Comparison of ENCODE assay signal across 21 mouse cellular contexts in genomic region chr11:35086029-35086428, GRCm38 (mm10). TPM values are rescaled to one million over a fixed set of nuclear protein-coding genes. Genes with fewer than 3 reads are reported as not detected.
DNase-seq lines count a peak whose midpoint lies in the region; ATAC-seq and TF ChIP-seq lines count a peak whose summit lies in the region.
"Had no signal": no experiment of that assay in that cellular context is flagged by ENCODE, and none has a peak within 500 bp of the region (broad histone marks: within the 10 kb centered on the region; RNA-seq: fewer than 3 reads in every experiment).

No protein-coding gene starts in this region.

- no peaks in the 10 kb centered on the region for H3K36me3 ChIP-seq in heart, adult 2 months (ENCODE audit: control insufficient read depth, insufficient read depth, low read length)
- H3K36me3 ChIP-seq in lung, embryonic 14.5 days (ENCODE audit: insufficient read depth), result no peaks in the 10 kb centered on the region
- no peaks in the 10 kb centered on the region for H3K36me3 ChIP-seq in midbrain, postnatal 0 days (ENCODE audit: insufficient read depth, low read length)
- H3K36me3 ChIP-seq: neural tube, embryonic 15.5 days had no signal

- ATAC-seq in lung, embryonic 14.5 days (ENCODE audit: insufficient read depth), result no peak
- no peak for ATAC-seq in midbrain, postnatal 0 days (ENCODE audit: low FRiP score)
- ATAC-seq: activated CD4-positive, CD25-positive, alpha-beta regulatory T cell, adult 4 months; forebrain, embryonic 16.5 days; inflammation-experienced regulatory T-cells, adult 6 months had no signal

- no peak overlapping the region for H3K27ac ChIP-seq in heart, adult 2 months
- no peak overlapping the region for H3K27ac ChIP-seq in lung, embryonic 14.5 days (ENCODE audit: low read depth)
- H3K27ac ChIP-seq in embryonic fibroblast, embryonic 13.5 days (ENCODE audit: insufficient read depth, low read length), result peak overlapping the region; percentile 93
- no peak overlapping the region for H3K27ac ChIP-seq in midbrain, postnatal 0 days (ENCODE audit: low read depth, low read length)
- H3K27ac ChIP-seq: layer of hippocampus, adult 2 months; liver, embryonic 14.5 days; neural tube, embryonic 15.5 days had no signal

- no peak overlapping the region for H3K4me3 ChIP-seq in heart, adult 2 months
- no peak overlapping the region for H3K4me3 ChIP-seq in lung, embryonic 14.5 days (ENCODE audit: low read depth, low read length)
- H3K4me3 ChIP-seq in embryonic fibroblast, embryonic 13.5 days (ENCODE audit: insufficient read depth, low read length), result no peak overlapping the region
- H3K4me3 ChIP-seq in midbrain, postnatal 0 days (ENCODE audit: low read depth, low read length), result no peak overlapping the region
- H3K4me3 ChIP-seq: layer of hippocampus, adult 2 months; neural tube, embryonic 15.5 days had no signal

- H3K27me3 ChIP-seq in heart, adult 2 months (ENCODE audit: control insufficient read depth, insufficient read depth, low read length), result no peaks in the 10 kb centered on the region
- H3K27me3 ChIP-seq in lung, embryonic 14.5 days (ENCODE audit: insufficient read depth, low read length), result no peaks in the 10 kb centered on the region
- no peaks in the 10 kb centered on the region for H3K27me3 ChIP-seq in midbrain, postnatal 0 days (ENCODE audit: insufficient read depth, low read length)
- H3K27me3 ChIP-seq: neural tube, embryonic 15.5 days had no signal

- no peaks in the 10 kb centered on the region for H3K9me3 ChIP-seq in lung, embryonic 14.5 days (ENCODE audit: low read depth, low read length)
- no peaks in the 10 kb centered on the region for H3K9me3 ChIP-seq in midbrain, postnatal 0 days (ENCODE audit: low read length)
- H3K9me3 ChIP-seq: neural tube, embryonic 15.5 days had no signal

- H3K9ac ChIP-seq in heart, adult 2 months (ENCODE audit: low read depth, low read length), result no peak overlapping the region
- H3K9ac ChIP-seq in lung, embryonic 14.5 days, result no peak overlapping the region
- H3K9ac ChIP-seq in midbrain, postnatal 0 days (replicated peaks; ENCODE audit: low read length, poor library complexity, severe bottlenecking), result no peak overlapping the region
- H3K9ac ChIP-seq: liver, embryonic 14.5 days; neural tube, embryonic 15.5 days had no signal

- TF ChIP-seq EP300 in heart, adult 2 months (IDR thresholded peaks at IDR 0.05; ENCODE audit: insufficient read depth, low read depth, low read length), result no peak

- intact Hi-C loops in heart, adult 2 months (cut with DNase I), result no loop called here
- intact Hi-C loops in heart, postnatal 25 days (cut with DNase I), result no loop called here

- H3K4me2 ChIP-seq in lung, embryonic 14.5 days, result no peak overlapping the region
- H3K4me2 ChIP-seq in midbrain, postnatal 0 days (ENCODE audit: low read depth, low read length, poor library complexity, severe bottlenecking), result no peak overlapping the region
- H3K4me2 ChIP-seq: neural tube, embryonic 15.5 days had no signal

- TF ChIP-seq POLR2A in heart, adult 2 months (IDR thresholded peaks at IDR 0.05; ENCODE audit: insufficient read depth, low read depth, low read length), result no peak
- TF ChIP-seq POLR2A in embryonic fibroblast, embryonic 13.5 days (IDR thresholded peaks at IDR 0.05; ENCODE audit: low read depth, low read length), result no peak

- H3K79me2 ChIP-seq in heart, adult 2 months (replicated peaks; ENCODE audit: control insufficient read depth, insufficient read depth, low read length), result no peaks in the 10 kb centered on the region

- H3K4me1 ChIP-seq in heart, adult 2 months (ENCODE audit: control insufficient read depth, insufficient read depth, low read length), result no peaks in the 10 kb centered on the region
- no peaks in the 10 kb centered on the region for H3K4me1 ChIP-seq in lung, embryonic 14.5 days (ENCODE audit: insufficient read depth)
- peaks cover 28% of the 10 kb centered on the region for H3K4me1 ChIP-seq in embryonic fibroblast, embryonic 13.5 days (ENCODE audit: control insufficient read depth, insufficient read depth, low read length)
- no peaks in the 10 kb centered on the region for H3K4me1 ChIP-seq in midbrain, postnatal 0 days (ENCODE audit: insufficient read depth, low read length)

- WGBS in heart, adult 2 months, result 45% methylated on average over 5 of the region's 5 CpGs
- WGBS in lung, embryonic 14.5 days, result 46% methylated on average over 5 of the region's 5 CpGs
- WGBS in midbrain, postnatal 0 days, result 48% methylated on average over 5 of the region's 5 CpGs

- DNase-seq in heart, adult 2 months, result peak; percentile 19 to 26
- DNase-seq in heart, postnatal 25 days (ENCODE audit: low spot score), result no peak
- peak; percentile 52 for DNase-seq in lung, embryonic 14.5 days
- DNase-seq in lung, postnatal 25 days (ENCODE audit: low spot score), result no peak
- DNase-seq in mesoderm, embryonic 11.5 days (ENCODE audit: low read depth, low spot score), result peak; percentile 19
- DNase-seq in midbrain, postnatal 0 days (ENCODE audit: low spot score), result no peak
- DNase-seq in layer of hippocampus, postnatal 25 days (ENCODE audit: extremely low spot score in 1 of 2, low spot score in 1 of 2), result no peak
- DNase-seq: B cell, adult 2 months; cerebellum, adult 18-20 months; gastrocnemius, postnatal 14 days; right cerebral cortex, adult 18-20 months; spleen, adult 18-20 months had no signal

- no peak for TF ChIP-seq CTCF in heart, adult 2 months (IDR thresholded peaks at IDR 0.05)
- TF ChIP-seq CTCF in lung, embryonic 14.5 days (IDR thresholded peaks at IDR 0.05; ENCODE audit: low read depth), result no peak
- TF ChIP-seq CTCF in embryonic fibroblast, embryonic 13.5 days (IDR thresholded peaks at IDR 0.05; ENCODE audit: borderline replicate concordance, insufficient read depth, low read length), result no peak
- TF ChIP-seq CTCF in midbrain, postnatal 0 days (IDR thresholded peaks at IDR 0.05), result no peak

RNA-seq across cellular contexts. Expression of gene Slit3, which starts 35.0 kb away (rescaled TPM):
- total RNA-seq in heart, adult 2 months (2021), result 10 to 100 TPM; 12.3 to 14.6 TPM
- polyA plus RNA-seq in heart, adult 2 months (2012; rRNA removed), result 15.8 and 16.0 TPM in 2 replicates
- total RNA-seq in heart, postnatal 25 days (2021), result 10 to 100 TPM; 12.7 to 15.4 TPM
- polyA plus RNA-seq in lung, embryonic 14.5 days (2014; fragmentation: Nextera tagmentation; extraction: Ambion mirVana), result 32.1 and 37.3 TPM in 2 replicates
- polyA plus RNA-seq in embryonic fibroblast, embryonic 13.5 days (2011; ENCODE audit: insufficient read length, low read depth, missing spikeins), result 179 and 211 TPM in 2 replicates
- total RNA-seq in midbrain, postnatal 0 days (2014; rRNA removed), result 7.7 and 12.7 TPM in 2 replicates
- polyA plus RNA-seq in midbrain, postnatal 0 days (2015; fragmentation: Nextera tagmentation; extraction: Ambion mirVana), result 2.2 and 3.6 TPM in 2 replicates
- 100 to 1,000 TPM in 1 of 2 experiments, 10 to 100 TPM in 1; 86.6 to 115 TPM for total RNA-seq in layer of hippocampus, postnatal 25 days (2021)
- total RNA-seq: MEL; monocyte, adult 5-6 weeks had no signal
- polyA plus RNA-seq: activated CD4-positive, CD25-positive, alpha-beta regulatory T cell, adult 4 months; inflammation-experienced regulatory T-cells, adult 6 months had no signal

Comparison
In these comparisons a context has a peak if more than half of its experiments do, and no peak if none do; other contexts are left out.
1. DNase-seq: peak in heart, adult 2 months (2 of 2), lung, embryonic 14.5 days (single experiment) and mesoderm, embryonic 11.5 days (single experiment); none in heart, postnatal 25 days (single experiment), lung, postnatal 25 days (single experiment), midbrain, postnatal 0 days (single experiment) and layer of hippocampus, postnatal 25 days (0 of 2).